Mouse (Mus musculus): ENCODE results near the gene Cep290.

Cep290 gene

GRCm38 (mm10) chr10:100590323-100590722, 103.0 kb downstream of the Cep290 start, which contains the start of the genes 4930430F08Rik and 1700017N19Rik:
Gene 4930430F08Rik (minus strand): TSS chr10:100590423.
Gene 1700017N19Rik (plus strand): TSS chr10:100590484.
- DNase-seq (ENCODE audit: low spot score): no peak

- DNase-seq (ENCODE audit: low spot score): no peak
These were observed 111.0 kb downstream of the Cep290 start for GRCm38 (mm10) chr10:100598339-100598738.

- DNase-seq (ENCODE audit: low spot score): no peak
These were observed 116.2 kb downstream of the Cep290 start for GRCm38 (mm10) chr10:100603511-100603910.

- no peak for DNase-seq (ENCODE audit: low spot score)
These were observed 116.9 kb downstream of the Cep290 start for GRCm38 (mm10) chr10:100604254-100604653.

- no peak for DNase-seq (ENCODE audit: low spot score)
These were observed 130.0 kb downstream of the Cep290 start for GRCm38 (mm10) chr10:100617233-100617903.

GRCm38 (mm10) chr10:100619474-100619873, 132.1 kb downstream of the Cep290 start:
- no peak for DNase-seq (ENCODE audit: low spot score)

GRCm38 (mm10) chr10:100620040-100620439, 132.7 kb downstream of the Cep290 start:
- no peak for DNase-seq (ENCODE audit: low spot score)

- DNase-seq (ENCODE audit: low spot score): no peak
These were observed 135.1 kb downstream of the Cep290 start for GRCm38 (mm10) chr10:100622494-100622893.

Measured in layer of hippocampus, adult 11-12 months (tissue).